Comparison of ENCODE assay signal across 8 mouse cellular contexts in the genomic region with DNA sequence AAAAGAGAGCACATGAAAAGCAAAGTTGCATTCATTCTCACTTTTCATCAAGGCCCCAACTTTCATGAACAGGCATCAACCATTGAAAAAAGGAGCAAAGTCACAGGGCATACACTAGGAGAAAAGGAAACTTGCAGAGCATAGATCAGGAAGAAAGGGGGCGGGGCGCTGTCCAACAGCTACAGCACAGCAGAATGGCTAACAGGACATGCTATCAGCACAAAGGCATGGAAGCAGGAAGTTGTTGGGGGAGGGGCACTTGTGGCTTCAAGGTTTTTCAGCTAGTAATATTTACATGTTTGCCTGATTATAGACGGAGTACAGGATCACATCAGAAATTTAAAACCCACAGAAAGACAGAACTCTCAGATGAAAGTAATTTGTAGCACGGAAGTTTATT.
DNase-seq lines count a peak whose midpoint lies in the region; ATAC-seq and TF ChIP-seq lines count a peak whose summit lies in the region.
"Had no signal": no experiment of that assay in that cellular context is flagged by ENCODE, and none has a peak within 500 bp of the region (broad histone marks: within the 10 kb centered on the region; RNA-seq: fewer than 3 reads in every experiment).

No protein-coding gene starts in this region.

- H3K9ac ChIP-seq in liver, postnatal 0 days (replicated peaks), result no peak overlapping the region
- H3K9ac ChIP-seq: embryonic facial prominence, embryonic 12.5 days had no signal

- WGBS in liver, postnatal 0 days (ENCODE audit: insufficient replicate concordance), result 27% methylated on average over 4 of the region's 4 CpGs

- TF ChIP-seq EP300 in liver, postnatal 0 days (IDR thresholded peaks at IDR 0.05; ENCODE audit: low read depth), result peak; percentile 61; the same call in 1 of the 2 replicates

- peak; percentile 88 to 93 for ATAC-seq in hematopoietic stem cell, adult 5-6 weeks (replicated peaks in 1 of 2; ENCODE audit: insufficient read depth in 1 of 2, low FRiP score in 2 of 2, low TSS enrichment in 1 of 2, low read depth in 1 of 2, poor library complexity in 2 of 2, severe bottlenecking in 2 of 2)
- peak; percentile 68 for ATAC-seq in liver, postnatal 0 days

- H3K27ac ChIP-seq in liver, postnatal 0 days (ENCODE audit: low read depth), result no peak overlapping the region
- H3K27ac ChIP-seq: embryonic facial prominence, embryonic 12.5 days had no signal

- H3K4me1 ChIP-seq in liver, postnatal 0 days (ENCODE audit: insufficient read depth), result no peaks in the 10 kb centered on the region

- H3K9me3 ChIP-seq in liver, postnatal 0 days (ENCODE audit: low read length), result no peaks in the 10 kb centered on the region
- H3K9me3 ChIP-seq: embryonic facial prominence, embryonic 12.5 days had no signal

- H3K36me3 ChIP-seq in liver, postnatal 0 days (replicated peaks; ENCODE audit: insufficient read depth, low read length), result no peaks in the 10 kb centered on the region
- H3K36me3 ChIP-seq: embryonic facial prominence, embryonic 12.5 days had no signal

- H3K4me3 ChIP-seq in liver, postnatal 0 days (ENCODE audit: low read depth, low read length), result no peak overlapping the region
- H3K4me3 ChIP-seq: embryonic facial prominence, embryonic 12.5 days had no signal

- TF ChIP-seq CTCF in liver, postnatal 0 days (IDR thresholded peaks at IDR 0.05; ENCODE audit: low read depth), result 0 out of 2 replicates have a peak, but pooled peaks have one; percentile 9

- H3K4me2 ChIP-seq in liver, postnatal 0 days (ENCODE audit: low read depth, low read length), result no peak overlapping the region
- H3K4me2 ChIP-seq: embryonic facial prominence, embryonic 12.5 days had no signal

- DNase-seq in 3T3-L1 (ENCODE audit: low read depth, low spot score), result peak; percentile 78
- DNase-seq in CD4-positive, CD25-positive, alpha-beta regulatory T cell, adult 2 months (ENCODE audit: low read depth, low spot score), result peak; percentile 68
- peak; percentile 65 for DNase-seq in liver, postnatal 0 days
- peak; percentile 45 to 57 for DNase-seq in thymus, postnatal 36 days
- no peak for DNase-seq in right cerebral cortex, adult 18-20 months
- no peak for DNase-seq in retina, postnatal 1 day

- no peaks in the 10 kb centered on the region for H3K27me3 ChIP-seq in liver, postnatal 0 days (ENCODE audit: insufficient read depth, low read length)
- H3K27me3 ChIP-seq: embryonic facial prominence, embryonic 12.5 days had no signal

Comparison
In these comparisons a context has a peak if more than half of its experiments do, and no peak if none do; other contexts are left out.
1. DNase-seq: peak in 3T3-L1 (single experiment), CD4-positive, CD25-positive, alpha-beta regulatory T cell, adult 2 months (single experiment), liver, postnatal 0 days (single experiment) and thymus, postnatal 36 days (2 of 2); none in right cerebral cortex, adult 18-20 months (single experiment) and retina, postnatal 1 day (single experiment).